Mouse (Mus musculus) G1E-ER4 (cell line): ENCODE results near the gene Opn1sw. TPM values are rescaled to one million over a fixed set of nuclear protein-coding genes. Genes with fewer than 3 reads are reported as not detected.

Experiments
- GATA1 ChIP-seq: IDR thresholded peaks from one replicate; pipeline ENCODE4 v1.8.0; 2012; ENCODE audit warnings: low read length, inconsistent platforms
- polyA plus RNA-seq: library from polyadenylated mRNA; stranded (reverse); fragments of >175 nt; gene quantifications from 2 replicates; pipeline ENCODE4 v1.2.3, GENCODE M21; 2012

The Opn1sw gene
- polyA plus RNA-seq, 1 experiment = not detected

DNA sequence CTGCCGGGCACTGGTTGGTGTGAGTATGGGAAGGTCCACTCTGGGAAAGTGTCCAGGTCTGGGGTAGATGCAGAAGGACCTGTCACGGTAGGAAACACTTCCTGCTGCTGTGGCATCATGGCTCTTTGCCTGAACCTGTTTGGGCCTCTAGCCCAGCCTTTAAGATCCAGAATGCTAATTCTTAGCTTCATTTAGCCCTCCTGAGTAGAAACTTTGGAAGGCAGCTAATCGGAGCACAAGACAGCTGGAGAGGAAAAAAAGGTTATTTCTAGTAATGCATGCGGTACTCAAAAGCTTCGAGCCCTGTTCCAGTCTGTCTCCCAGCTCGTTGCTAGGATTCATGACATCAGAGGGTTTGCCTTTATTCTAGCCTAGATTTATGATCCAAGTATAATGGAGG, 18.1 kb upstream of the Opn1sw start:
- no peak for TF ChIP-seq GATA1

DNA sequence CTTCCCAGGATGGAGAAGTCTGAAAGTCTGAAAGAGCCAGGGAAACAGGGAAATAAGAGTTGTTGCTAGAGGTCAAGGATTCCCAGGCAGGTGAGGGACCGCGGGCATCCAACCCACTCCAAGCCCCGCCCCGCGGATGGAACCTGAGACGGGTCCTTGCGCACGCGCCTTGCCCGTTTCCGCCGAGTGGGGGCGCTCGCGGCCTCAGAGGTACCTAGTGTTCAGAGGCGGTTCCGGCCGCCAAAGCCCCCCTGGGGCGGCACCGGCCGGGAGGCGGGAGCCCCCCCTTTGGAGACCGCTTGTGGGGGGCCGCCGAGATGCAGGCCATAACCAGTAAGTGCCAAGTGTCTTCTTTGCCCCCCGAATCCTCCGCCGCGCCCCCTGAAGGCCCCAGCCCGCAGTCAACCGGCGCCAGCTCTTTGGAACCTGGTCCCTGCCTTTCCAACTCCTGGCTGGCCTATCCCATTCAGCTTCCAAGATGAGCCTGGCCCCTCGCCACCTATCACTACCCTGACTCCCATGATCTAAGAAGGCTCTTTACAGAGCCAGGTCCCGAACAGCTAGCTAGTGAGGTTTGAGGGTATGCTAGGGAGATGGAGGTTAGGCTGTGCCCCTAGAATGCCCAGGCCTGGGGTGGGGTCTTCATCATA, 14.6 kb upstream of the Opn1sw start:
- no peak for TF ChIP-seq GATA1

DNA sequence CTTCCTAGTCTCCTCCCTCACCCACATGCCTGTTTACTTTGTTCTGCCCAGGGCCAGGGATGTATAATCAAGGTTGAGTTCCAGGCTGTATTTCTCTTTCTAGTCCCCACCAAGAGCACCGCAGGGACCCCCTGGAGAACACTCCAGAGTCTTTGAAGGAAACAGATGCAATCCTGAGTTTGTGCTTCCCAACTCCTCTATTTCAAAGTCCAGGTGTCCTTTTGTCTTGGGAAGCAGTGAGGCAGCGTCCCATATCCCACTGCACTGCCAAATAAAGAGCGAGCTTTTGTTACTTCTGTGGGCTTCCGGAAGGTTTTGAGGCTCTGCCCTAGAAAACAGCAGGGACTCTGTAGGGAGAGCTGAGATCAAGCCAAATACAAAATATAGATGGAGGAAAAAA, 11.6 kb upstream of the Opn1sw start:
- no peak for TF ChIP-seq GATA1

DNA sequence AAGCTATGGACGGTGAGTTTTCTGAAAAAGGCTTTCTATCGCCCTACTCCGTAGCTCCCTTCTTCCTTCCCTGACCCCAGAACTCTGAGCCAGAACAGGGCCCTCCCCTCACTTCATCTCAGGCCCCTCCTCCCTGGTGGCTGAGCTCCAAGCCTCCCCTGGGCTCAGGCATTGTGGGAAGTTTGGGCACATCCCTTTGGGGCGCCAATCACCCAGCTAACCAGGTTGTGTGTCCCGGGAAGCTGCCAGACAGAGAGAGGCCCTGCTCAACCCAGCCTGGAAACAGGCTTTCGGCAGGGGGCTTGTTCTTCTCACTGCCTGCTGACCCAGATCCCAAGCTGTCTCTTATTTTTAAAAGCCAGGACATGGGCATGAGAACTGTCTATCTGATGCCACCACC, 9.3 kb upstream of the Opn1sw start:
- no peak for TF ChIP-seq GATA1

DNA sequence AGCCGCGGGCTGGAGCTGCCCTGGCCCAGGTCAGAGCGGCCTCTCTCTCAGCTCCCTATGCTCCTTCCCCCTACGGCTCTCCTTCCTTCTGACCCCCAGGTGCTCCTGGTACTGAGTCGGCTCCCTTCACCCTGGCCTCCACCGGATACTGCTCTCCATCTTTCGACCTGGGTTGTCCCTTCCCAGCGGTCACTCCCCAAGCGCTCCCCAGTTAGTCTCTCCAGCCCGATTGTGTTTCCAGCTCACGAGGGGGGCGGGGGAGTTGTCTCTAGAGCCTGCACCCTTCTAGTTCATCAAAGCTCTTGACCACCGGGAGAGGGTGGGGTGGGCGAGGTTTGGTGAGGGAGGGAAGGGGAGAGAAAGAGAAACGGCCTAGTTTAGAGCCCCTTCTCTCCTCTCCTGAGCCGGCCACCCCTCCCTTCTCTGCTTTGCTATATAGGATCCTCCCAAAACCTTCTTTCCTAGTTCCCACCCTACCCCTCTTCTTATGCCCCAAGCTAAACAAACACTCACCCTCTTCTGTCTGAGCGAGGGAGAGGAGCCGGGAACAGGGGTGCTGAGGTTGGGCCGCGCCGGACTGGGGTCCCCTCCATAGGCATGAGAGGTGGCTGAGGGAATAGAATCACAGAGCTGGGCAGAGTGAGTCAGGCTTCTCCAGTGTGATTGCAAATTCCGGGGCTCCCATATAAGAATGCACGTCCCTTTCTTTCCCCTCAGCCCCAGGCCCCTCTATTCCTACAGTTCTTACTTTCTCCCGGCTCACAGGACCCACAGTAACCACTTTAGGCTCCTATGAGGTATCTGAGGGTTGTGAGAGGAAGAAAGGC, 8.7 kb upstream of the Opn1sw start:
- TF ChIP-seq GATA1 = no peak

DNA sequence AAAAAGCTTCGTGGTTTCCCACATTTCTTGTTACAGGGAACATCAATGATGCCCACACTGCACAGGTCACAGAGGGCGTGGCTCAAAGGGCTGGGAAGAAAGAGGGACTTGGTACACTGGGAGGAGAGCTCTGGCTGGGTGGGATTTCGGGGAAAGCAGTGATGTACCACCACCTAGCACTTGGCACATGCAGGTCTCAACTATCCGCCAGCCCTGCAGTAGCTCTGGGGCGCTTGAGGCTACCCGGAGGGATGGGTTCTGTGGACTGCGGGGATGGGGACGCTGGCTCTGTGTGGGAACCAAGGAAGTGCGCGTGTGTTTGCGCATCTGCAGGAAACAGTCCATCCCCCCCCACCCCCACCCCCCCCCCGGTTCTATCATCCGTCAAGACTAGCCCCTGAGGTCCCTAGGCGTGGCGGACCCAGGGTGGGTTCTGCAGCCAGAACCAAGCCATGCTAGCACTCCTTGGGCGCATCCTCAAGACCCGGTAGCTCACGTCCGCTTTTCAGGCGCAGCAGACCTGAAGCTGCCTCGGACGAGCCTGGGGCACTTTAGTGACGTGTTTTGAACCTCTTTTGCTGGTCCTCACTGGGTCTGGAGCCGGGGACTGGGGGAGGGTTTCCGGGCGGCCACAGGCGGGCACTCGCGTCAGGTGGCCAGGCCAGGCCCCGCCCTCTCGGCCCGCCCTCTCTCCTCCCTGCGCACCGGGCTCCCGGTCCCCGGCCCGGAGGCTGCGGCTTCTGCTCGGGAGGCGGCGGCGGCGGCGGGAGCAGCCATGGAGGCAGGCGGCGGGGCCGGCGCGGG, 7.8 kb upstream of the Opn1sw start, which contains the start of gene Ccdc136:
TSS of gene Ccdc136 (plus strand) at position 400 of the 804 bp plus-strand sequence.
- TF ChIP-seq GATA1 = no peak

DNA sequence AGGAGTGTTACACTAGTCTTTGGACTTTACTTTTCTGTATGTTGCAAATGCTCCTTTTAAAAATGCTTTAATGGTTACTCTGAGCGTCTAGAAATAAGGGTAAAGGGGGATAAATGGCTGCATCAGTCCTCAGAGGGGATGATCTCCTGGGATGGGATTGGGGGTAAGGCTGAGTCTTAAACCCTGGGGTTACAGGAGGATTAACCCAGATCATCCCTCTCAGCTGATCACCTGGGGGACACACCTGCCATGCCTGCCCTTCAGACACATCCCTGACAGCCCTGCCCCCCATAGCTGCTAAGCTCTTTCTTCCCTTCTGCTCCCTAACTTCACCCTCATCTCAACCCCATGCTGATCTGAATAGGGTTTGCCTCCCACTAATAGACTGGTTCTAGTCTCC, 6.0 kb upstream of the Opn1sw start:
- no peak for TF ChIP-seq GATA1

DNA sequence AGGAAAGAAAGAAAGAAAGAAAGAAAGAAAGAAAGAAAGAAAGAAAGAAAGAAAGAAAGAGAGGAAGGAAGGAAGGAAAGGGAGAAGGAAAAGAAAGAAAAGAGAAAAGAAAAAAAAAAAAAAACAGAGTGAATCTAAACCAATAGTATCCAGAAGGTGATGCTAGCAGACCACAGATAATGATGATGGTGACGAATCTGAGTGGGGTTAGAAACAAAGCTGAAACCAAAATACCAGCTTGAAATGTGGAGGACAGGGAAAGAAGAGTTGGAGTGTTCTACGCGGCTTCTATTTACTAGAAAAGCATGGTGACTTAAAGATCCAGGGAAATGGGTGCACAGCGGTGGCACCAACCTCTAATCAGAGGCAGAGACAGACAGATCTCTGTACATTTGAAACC, 3.5 kb upstream of the Opn1sw start:
- no peak for TF ChIP-seq GATA1

DNA sequence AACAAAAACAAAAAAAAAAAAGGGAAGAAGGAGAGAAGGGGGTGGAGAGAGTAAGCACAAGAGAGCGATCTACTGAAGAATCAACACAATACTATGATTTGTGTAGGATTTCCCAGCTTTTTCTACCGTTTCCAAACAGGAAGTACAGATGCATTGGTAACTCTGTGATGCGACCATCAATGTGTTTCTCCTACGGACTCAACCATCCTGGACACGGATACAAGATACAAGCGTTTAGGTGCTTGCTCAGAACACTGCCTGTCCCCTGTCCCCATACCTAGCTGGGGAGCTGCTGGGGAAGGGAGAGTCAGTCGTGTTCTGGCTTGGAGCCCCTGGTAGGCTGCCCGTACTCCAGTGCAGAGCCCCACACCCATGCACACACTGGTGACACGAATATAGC, 1.2 kb upstream of the Opn1sw start:
- no peak for TF ChIP-seq GATA1

DNA sequence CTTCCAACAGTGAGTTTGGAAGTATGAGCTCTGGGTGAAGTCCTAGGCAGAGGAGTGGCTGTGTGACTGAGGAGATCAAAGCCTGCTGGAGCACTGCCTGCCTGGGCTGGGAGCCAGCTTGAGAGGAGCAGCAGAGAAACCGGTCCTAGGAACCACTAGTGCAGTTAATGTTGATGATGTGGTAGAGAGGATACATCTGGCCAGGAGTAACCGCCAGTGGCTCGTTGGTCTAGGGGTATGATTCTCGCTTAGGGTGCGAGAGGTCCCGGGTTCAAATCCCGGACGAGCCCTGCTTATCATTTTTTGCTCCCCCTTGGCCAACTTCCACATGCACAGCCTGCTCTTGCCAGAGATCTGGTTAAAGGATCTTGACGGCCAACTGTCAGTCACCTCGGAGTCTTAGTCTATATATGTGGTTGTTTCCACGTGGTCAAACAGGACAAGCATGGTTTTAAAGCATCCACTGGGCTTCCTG, 375 bp upstream of the Opn1sw start:
- no peak for TF ChIP-seq GATA1

DNA sequence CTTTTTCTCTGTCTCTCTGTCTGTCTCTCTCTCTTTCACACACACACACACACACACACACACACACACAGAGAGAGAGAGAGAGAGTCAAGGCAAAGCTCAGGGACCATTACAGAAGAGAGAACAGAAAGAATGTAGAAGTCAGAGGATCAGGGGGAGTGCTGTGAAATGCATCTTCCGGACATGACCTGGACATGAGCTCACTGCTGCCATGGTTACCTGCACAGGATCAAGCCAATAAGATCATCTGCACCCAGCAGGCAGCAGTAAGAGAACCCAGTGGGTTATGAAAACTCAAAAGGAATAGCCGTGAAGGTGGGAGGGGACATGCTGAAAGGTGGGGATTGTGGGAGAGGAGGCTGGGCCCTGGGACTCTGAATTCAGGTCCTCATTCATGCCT, 5.8 kb downstream of the Opn1sw start:
- no peak for TF ChIP-seq GATA1

DNA sequence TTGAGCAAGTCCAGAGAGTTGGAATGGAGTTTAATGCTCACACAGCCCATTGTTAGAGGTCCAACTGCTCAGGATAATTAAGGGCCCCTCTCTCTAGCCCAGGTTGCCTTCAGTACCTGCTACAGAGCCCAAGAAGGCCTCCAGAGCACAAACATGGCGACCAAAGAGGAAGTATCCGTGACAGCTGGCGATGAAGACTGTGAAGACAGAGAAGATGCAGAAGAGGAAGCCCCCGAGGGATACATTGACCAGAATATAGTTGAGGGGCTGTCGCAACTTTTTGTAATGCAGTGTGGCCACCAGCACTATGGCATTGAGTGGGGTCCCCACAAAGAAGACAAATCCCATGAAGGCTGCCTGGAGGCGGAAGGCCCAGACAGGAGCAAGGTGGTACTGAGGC, 8.3 kb downstream of the Opn1sw start:
- TF ChIP-seq GATA1 = no peak

DNA sequence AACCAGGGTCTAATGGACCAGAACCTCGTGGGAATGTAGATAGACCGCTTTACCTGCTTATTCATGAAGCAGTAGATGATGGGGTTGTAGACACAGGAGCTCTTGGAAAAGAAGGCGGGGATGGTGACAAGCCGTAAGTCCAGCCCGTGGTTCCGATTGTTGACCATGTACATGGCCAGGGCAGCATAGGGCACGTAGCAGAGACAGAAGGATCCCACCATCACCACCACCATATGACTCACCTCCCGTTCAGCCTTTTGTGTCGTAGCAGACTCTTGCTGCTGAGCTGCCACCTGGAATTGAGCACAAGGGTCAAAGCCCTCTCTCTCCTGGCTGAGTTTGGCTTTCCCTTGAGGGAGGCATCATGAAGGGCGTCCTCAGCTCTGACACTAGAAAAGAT, 9.6 kb downstream of the Opn1sw start:
- TF ChIP-seq GATA1 = no peak

DNA sequence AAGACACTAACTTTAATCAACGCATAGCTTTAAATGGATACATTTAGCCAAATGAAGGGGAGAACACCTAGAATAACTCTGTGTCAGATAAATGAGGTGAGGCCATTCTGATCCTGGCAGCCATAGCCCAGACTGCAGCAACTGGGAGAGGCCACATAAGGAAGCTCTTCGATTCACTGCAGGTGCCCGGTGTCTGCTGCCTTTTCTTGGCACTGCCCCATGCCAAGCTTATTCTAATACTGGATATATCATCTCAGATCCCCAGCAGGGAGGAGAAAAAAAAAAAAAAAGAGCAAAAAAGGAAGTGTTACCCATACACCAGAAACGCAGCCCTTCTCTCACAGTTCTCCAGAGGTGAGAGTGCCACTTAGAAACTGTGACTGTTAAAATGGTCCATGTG, 10.9 kb downstream of the Opn1sw start:
- TF ChIP-seq GATA1 = no peak

DNA sequence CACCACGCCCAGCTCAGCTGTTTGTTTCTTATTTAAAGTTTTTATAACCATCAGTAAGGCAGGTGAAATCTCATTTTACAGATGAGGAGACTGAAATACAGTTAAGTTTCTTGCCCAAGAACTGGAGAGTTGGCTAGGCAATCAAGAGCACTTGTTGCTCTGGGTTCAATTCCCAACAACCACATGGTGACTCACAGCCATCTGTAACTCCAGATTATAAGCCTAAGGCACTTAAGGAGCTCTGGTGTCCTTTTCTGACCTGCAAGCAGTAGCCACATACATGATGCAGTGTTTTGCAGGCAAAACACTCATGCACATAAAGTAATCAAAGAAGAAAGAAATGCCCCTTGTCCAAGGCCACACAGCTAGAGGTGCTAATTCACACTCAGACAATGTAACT, 23.0 kb downstream of the Opn1sw start:
- no peak for TF ChIP-seq GATA1

DNA sequence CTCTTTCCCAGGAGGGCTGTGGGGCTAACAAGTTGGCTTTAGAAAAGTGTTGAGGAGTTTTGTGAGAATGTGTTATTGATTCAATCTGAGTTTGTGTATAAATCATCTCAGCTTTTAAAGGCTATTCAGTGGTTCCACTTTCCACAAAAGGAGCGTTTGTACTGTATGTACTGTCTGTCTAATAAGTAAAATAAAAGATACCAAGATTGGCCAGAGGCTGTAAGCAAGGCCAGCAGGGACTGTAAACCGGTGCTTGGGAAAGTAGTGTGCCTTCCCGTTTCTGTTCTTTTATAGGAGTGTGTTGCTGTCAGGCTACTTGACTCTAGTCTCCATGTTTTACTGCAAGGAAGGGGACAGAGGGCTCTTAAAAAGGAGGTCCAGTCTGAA, 25.1 kb downstream of the Opn1sw start:
- TF ChIP-seq GATA1 = no peak
